Mouse (Mus musculus): ENCODE data around the gene Tspan9.

The Tspan9 gene

DNA sequence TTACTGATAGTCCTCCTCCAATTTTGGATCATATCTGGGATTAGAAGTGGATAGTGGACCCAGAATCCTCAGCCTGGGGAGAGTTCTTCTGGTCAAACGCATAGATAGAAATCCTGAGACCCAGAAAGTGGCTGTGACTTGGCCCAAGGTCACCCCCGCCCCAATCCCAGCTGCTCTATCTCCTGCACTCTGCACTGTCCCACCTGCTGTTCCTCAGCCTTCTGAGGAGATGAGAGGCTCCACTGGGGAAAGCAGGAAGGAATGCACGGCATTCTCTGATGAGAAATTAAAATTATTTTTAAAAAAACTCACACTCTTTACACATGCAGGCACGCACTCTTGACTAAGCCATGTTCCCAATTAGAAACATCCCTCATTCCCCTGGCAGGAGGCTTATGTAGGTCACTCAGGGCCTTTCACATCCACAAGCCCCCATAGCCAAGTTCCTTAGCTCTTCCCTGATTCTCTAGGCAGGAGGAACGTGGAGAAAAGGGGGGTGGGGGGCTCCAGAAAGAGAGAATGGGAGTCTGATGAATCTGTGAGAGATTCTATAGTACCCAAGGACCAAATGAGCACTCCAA lies 135.3 kb downstream of the Tspan9 start:
- no peak for DNase-seq

GRCm38 (mm10) chr6:128007241-128007701 lies 136.1 kb downstream of the Tspan9 start:
- DNase-seq: no peak

- DNase-seq: no peak
Observed at GRCm38 (mm10) chr6:128006156-128006555, 137.2 kb downstream of the Tspan9 start.

DNA sequence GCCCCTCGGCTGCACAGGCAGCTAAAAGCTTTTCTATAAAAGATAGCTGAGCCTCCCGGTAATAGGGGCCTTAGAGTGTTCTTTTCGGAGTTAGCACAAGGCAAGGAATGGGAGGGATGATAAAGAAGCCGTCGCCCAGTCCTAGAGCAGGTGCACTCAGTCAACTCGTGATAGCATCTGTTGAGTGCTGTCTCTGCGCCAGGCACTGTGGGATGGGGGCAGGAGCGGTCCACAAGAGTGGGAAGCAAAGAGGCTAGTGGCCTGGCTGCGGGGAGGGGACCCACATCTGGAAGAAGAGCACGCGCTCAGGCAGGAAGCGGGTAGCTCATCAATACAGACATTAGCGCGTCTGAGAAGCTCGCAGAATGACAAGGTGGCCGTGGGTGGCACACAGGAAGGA lies 138.8 kb downstream of the Tspan9 start:
- DNase-seq: no peak

DNA sequence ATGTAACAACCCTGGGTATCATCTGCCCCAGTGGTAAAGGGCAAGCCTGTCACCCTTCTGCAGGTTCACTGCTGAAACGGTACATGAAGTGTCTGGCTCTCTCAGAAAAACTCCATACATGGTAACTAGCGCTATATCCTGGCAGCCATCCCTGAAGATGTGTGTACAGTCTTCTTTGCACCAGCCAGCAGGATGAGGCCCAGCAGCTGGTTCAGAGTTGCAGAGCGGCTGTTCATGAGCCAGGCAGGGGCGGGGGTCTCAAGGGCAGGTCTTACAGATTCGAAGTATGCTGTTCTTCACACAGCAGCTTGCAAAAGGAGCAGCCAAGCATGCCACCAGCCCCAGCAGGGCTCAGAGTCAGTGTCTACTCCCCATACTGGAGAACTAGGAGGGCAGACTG lies 139.9 kb downstream of the Tspan9 start:
- DNase-seq: no peak

- DNase-seq: no peak
Observed at GRCm38 (mm10) chr6:128002667-128003066, 140.7 kb downstream of the Tspan9 start.

DNA sequence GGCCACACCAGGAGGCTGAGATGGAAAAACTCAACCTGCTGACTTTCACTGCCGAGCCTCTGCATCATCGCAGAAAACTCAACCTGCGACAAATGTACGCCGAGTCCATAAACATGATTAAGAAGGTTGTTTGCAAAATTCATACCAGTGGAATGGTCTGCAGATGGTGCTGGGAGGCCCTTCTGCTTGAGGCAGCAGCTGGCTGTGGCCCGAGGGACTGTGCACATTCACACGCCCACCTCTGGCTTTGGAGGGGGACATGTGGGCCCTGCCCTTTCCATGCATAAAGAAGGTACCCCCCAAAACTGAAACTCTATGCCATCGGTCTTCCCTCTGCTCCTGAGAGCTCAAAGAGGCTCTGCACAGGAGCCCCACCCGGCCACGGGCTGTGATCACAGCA lies 141.3 kb downstream of the Tspan9 start:
- DNase-seq: no peak

- no peak for DNase-seq
Observed at GRCm38 (mm10) chr6:128001587-128001986, 141.8 kb downstream of the Tspan9 start.

GRCm38 (mm10) chr6:128000777-128001176 lies 142.6 kb downstream of the Tspan9 start:
- no peak for DNase-seq

- no peak for DNase-seq
Observed at GRCm38 (mm10) chr6:127999118-127999517, 144.3 kb downstream of the Tspan9 start.

DNA sequence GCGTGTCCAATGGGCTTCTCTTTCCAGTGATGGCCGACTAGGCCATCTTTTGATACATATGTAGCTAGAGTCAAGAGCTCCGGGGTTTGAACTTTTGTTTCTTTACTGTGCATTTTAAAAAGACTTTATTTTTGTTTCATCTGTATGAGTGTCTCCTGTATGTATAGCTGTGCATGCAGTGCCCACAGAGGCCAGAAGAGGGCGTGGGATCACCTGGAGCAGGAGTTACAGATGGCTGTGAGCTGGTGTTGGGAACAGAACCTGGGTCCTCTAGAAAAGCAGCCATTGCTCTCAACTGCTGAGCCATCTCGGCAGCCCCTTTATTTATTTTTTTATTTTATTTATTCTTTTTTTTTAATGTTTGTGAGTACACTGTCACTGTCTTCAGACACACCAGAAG lies 146.5 kb downstream of the Tspan9 start:
- no peak for DNase-seq

GRCm38 (mm10) chr6:127992993-127993392 lies 150.4 kb downstream of the Tspan9 start:
- DNase-seq: no peak

GRCm38 (mm10) chr6:127991509-127992176 lies 151.8 kb downstream of the Tspan9 start:
- peak in 1 of 2 experiments; percentile 34 for DNase-seq

GRCm38 (mm10) chr6:127989624-127990212 lies 153.7 kb downstream of the Tspan9 start:
- DNase-seq: no peak

DNA sequence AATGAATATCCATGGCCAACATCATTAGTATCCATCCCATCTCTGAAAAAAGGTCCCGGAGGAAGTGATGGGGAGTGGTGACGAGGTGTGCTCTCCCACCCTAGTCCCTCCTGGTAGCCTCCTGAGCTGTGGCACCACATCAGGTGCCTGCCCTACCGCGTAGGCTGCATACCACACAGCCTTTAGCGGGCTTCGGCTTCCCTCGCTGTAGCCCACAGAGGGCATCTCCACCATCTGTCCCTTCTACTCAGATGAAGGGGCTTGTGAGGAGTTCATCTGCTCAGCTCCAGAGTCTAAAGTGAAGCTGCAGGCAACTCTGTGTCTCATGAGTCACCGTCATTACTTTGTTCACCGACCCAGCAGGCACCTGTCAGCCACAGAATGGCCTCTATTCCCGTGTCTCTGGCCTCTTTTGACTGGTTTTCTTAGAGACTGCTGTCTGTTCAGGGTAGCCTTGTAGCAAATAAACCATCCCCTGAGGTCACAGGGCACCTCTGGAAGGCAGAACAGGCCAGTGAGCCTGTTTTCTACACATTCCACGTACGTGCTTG lies 154.4 kb downstream of the Tspan9 start:
- no peak for DNase-seq

DNA sequence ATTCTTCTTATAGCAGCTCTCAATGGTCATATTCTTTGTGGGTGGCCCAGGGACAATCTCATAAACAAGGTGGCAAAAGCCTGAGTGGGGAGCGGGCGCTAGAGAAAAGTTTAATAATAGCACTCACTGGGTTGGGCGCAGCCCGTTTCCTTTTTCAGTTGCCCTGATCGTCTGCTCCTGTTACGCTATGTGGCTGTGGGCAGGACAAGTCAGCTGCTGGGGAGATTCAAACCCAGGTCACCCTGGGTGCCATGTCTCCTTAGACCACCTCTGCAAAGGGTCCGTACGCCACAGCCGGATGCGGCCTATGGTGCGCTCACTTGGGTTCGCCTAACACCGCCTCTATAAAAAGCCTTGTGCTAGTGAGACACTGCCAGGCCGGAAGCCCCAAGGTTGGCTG lies 156.0 kb downstream of the Tspan9 start:
- no peak for DNase-seq

GRCm38 (mm10) chr6:127986357-127986756 lies 157.0 kb downstream of the Tspan9 start:
- DNase-seq: no peak

GRCm38 (mm10) chr6:127981176-127981575 lies 162.2 kb downstream of the Tspan9 start:
- DNase-seq: no peak

- DNase-seq: no peak
Observed at GRCm38 (mm10) chr6:127980381-127981045, 162.9 kb downstream of the Tspan9 start.

DNA sequence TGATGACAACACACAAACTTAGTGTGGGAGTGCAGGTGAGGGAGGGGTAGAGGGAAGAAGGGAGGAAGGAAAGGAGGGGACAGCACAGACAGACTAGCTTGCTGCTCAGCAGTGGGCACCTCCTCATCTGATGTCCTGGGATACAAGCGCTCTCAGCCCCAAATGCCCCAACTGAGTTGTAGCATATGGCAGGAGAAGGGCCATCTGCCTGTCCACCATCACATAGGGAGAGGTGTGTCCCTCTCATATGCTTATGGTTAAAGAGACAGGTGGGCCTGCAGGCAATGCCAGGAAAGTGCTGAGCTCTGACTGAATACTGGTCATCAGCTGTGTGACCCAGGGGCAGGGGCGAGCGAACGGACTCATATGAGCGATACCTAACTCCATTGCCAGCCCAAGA lies 163.6 kb downstream of the Tspan9 start:
- DNase-seq: no peak

GRCm38 (mm10) chr6:127978941-127979340 lies 164.5 kb downstream of the Tspan9 start:
- no peak for DNase-seq

- no peak for DNase-seq
Observed at GRCm38 (mm10) chr6:127976695-127977094, 166.7 kb downstream of the Tspan9 start.

DNA sequence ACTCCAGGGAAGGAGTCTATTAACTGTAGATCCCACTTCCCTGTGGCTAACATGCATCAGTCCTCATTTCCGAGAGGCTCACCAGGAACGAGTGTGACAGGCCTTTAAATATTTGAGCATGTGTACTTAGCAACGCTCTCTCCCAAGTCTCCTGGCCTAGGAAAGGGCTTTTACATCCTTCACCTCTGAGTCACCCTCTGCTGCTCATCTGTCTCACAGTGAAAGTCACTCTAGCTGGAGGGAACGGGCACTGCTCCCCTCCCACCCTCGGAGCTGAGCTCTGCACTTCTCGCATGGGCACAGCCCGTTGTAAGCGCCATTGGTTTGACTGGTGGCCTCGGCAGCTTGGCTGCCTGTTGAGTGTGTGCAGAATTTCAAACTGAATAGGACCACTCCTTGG lies 169.4 kb downstream of the Tspan9 start:
- no peak for DNase-seq

DNA sequence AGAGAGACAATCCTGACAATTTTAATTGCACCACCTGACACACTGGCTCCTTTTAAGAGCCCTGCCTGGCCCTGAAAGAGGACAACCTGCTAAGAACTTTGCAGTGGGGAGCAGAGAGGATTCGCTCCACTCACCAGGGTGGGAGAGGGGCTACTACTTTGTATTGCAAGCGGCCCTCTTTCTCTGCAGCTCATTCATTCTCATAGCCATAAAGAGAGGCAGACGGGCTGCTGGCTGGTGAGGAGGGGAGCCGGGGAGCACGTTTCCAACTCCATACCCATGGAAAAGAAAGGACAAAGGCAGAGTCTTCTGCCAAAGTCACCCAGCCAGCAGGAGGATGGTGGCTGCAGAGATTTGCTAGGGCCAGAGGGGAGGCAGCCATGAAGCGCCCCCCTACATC lies 169.8 kb downstream of the Tspan9 start:
- DNase-seq: no peak
